Mouse (Mus musculus) ES-E14 (cell line): ENCODE results near the gene Gm17361. TPM values are rescaled to one million over a fixed set of nuclear protein-coding genes. Genes with fewer than 3 reads are reported as not detected.
"Not testable (repeated sequence)": the region's sequence is repeated elsewhere in the genome, so short reads cannot be mapped to it uniquely, and the experiment has no call there.

ENCODE experiments used
- DNase-seq: peaks from one replicate; pipeline ENCODE4 v3.0.0-alpha.2; 2013; ENCODE audit warnings: low read depth, low spot score
- H3K27ac ChIP-seq: 2 replicates; pipeline ENCODE4 v1.5.1; 2012; ENCODE audit warnings: low read depth, mild to moderate bottlenecking, low read length, moderate library complexity, mixed read lengths; ENCODE audit not compliant: poor library complexity, insufficient read depth, severe bottlenecking
- H3K36me3 ChIP-seq: 2 replicates; pipeline ENCODE4 v1.6.1; 2012; ENCODE audit warnings: mild to moderate bottlenecking, low read length, moderate library complexity, mixed read lengths; ENCODE audit not compliant: control insufficient read depth, poor library complexity, insufficient read depth, severe bottlenecking
- H3K4me1 ChIP-seq, 2 experiments: fragments of 150-350 bp in 1 of 2; sonication (generic) in 1 of 2; 2 replicates each; pipeline ENCODE4 v1.6.1; 2012; ENCODE audit warnings: low read length in 2 of 2, mild to moderate bottlenecking in 1 of 2, mixed read lengths in 1 of 2; ENCODE audit not compliant: control insufficient read depth in 2 of 2, insufficient read depth in 2 of 2, poor library complexity in 1 of 2
- H3K4me3 ChIP-seq, 2 experiments: fragments of 150-350 bp in 1 of 2; sonication (generic) in 1 of 2; 2 replicates each; pipeline ENCODE4 v1.5.1; 2012; ENCODE audit warnings: low read length in 2 of 2, low read depth in 1 of 2, mild to moderate bottlenecking in 1 of 2, mixed read lengths in 1 of 2; ENCODE audit not compliant: insufficient read depth in 1 of 2, poor library complexity in 1 of 2, severe bottlenecking in 1 of 2
- H3K9ac ChIP-seq: 2 replicates; pipeline ENCODE4 v1.6.1; 2012; ENCODE audit warnings: low read depth, mild to moderate bottlenecking, low read length, mixed read lengths; ENCODE audit not compliant: poor library complexity, insufficient read depth, severe bottlenecking
- H3K9me3 ChIP-seq: fragments of 150-350 bp; sonication (generic); 2 replicates; pipeline ENCODE4 v1.6.1; 2012; ENCODE audit warnings: low read depth, mild to moderate bottlenecking, low read length; ENCODE audit not compliant: control insufficient read depth, insufficient read depth
- in situ Hi-C, 2 experiments: fragments of 600-800 bp; cut with MboI; formaldehyde crosslinking; loops; one replicate each; pipeline ENCODE4 v1.15.1; 2025; ENCODE audit warnings: low sequenced_read_pairs in 2 of 2, inconsistent platforms in 1 of 2; ENCODE audit not compliant: unreplicated experiment in 2 of 2
- total RNA-seq: library from RNA; depleted of rRNA; stranded (reverse); fragments of 300-350 nt; gene quantifications from 2 replicates; pipeline ENCODE4 v1.2.3, GENCODE M21; 2012; rRNA removed

Gm17361 gene
- total RNA-seq: not detected in 2 replicates

GRCm38 (mm10) chrX:125003863-125004262 lies at the start of gene Gm17361:
TSS of gene Gm17361 (plus strand) at chrX:125004163.
- H3K27ac ChIP-seq, H3K9me3 ChIP-seq, H3K4me1 ChIP-seq, H3K36me3 ChIP-seq, in situ Hi-C loops, H3K9ac ChIP-seq, DNase-seq, H3K4me3 ChIP-seq: not testable (repeated sequence)
